Mouse (Mus musculus) retina, embryonic 14.5 days (tissue): ENCODE measurements around the gene Gm10318.

Experiments
- DNase-seq: peaks from one replicate; pipeline ENCODE4 v3.0.0-alpha.2; 2015; ENCODE audit warnings: low spot score

Gene Gm10318

GRCm38 (mm10) chr10:77895562-77895961 is 42.9 kb downstream of the Gm10318 start:
- DNase-seq, result peak; percentile 3

- DNase-seq, result no peak
These were observed 47.5 kb downstream of the Gm10318 start for GRCm38 (mm10) chr10:77900126-77900525.

GRCm38 (mm10) chr10:77900903-77901818 is 48.5 kb downstream of the Gm10318 start:
- DNase-seq, result no peak

- no peak for DNase-seq
These were observed 49.2 kb downstream of the Gm10318 start for GRCm38 (mm10) chr10:77901871-77902210.

GRCm38 (mm10) chr10:77902211-77902893 is 49.7 kb downstream of the Gm10318 start, which contains the start of gene Lrrc3:
TSS of gene Lrrc3 (minus strand) at chr10:77902536.
- DNase-seq, result peak; percentile 76

- DNase-seq, result peak; percentile 86
These were observed 50.4 kb downstream of the Gm10318 start for GRCm38 (mm10) chr10:77902894-77903715.
